Mouse (Mus musculus) bone marrow, adult 2 months (tissue): ENCODE data around the gene Ctbs.

Source experiments
- CTCF ChIP-seq: fragments of 200-500 bp; IDR thresholded peaks from 2 replicates; pipeline ENCODE4 v1.5.1; 2011; ENCODE audit warnings: low read length, control low read depth; ENCODE audit not compliant: control insufficient read depth, insufficient read depth
- POLR2A ChIP-seq: fragments of 200-500 bp; IDR thresholded peaks from 2 replicates; pipeline ENCODE4 v1.6.1; 2011; ENCODE audit warnings: low read depth, mild to moderate bottlenecking, control low read depth, low read length, borderline replicate concordance; ENCODE audit not compliant: control insufficient read depth

DNA sequence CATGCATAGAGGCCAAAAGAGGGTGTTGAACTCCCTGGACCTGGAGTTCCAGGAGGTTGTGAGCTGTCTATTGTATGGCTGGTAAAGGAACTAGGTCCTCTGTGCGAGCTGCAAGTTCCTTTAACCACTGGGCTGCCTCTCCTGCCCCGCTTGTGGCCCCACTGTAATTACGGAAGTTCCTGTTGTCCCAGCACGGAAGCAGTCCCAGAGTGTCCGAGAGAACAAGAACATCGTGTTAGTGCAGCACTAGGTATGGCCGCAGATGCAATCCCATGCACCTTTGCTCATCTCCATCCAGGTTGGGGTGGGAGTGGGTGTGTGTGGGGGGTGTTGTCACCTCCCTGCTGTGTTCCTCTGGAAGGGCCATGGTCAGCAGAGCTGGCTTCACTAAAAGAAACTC is 4.7 kb upstream of the Ctbs start:
- TF ChIP-seq CTCF (no peak), POLR2A (no peak)
